Mouse (Mus musculus) stomach, postnatal 0 days (tissue): ENCODE measurements around the gene Ankrd1. TPM values are rescaled to one million over a fixed set of nuclear protein-coding genes. Genes with fewer than 3 reads are reported as not detected.

ENCODE experiments used
- ATAC-seq: fragments of 200-750 bp; cut with Nextera tagmentation; 2 replicates; pipeline ENCODE4 v1.8.0; 2017; ENCODE audit not compliant: low FRiP score, low TSS enrichment
- DNase-seq: peaks from one replicate; pipeline ENCODE4 v3.0.0-alpha.2; 2016; ENCODE audit warnings: low spot score
- H3K27ac ChIP-seq: fragments of 300-500 bp; sonication (generic); replicated peaks from 2 replicates; pipeline ENCODE4 v1.5.1; 2014; ENCODE audit warnings: mild to moderate bottlenecking, control low read depth
- H3K27me3 ChIP-seq: fragments of 300-500 bp; sonication (generic); 2 replicates; pipeline ENCODE4 v1.6.1; 2014; ENCODE audit warnings: low read length; ENCODE audit not compliant: control insufficient read depth, insufficient read depth
- H3K36me3 ChIP-seq: fragments of 300-500 bp; sonication (generic); 2 replicates; pipeline ENCODE4 v1.6.1; 2014; ENCODE audit warnings: low read length, mixed read lengths; ENCODE audit not compliant: control insufficient read depth, insufficient read depth
- H3K4me1 ChIP-seq: fragments of 300-500 bp; sonication (generic); replicated peaks from 2 replicates; pipeline ENCODE4 v1.6.1; 2014; ENCODE audit warnings: antibody characterized with exemption; ENCODE audit not compliant: control insufficient read depth, insufficient read depth
- H3K4me2 ChIP-seq: fragments of 300-500 bp; sonication (generic); replicated peaks from 2 replicates; pipeline ENCODE4 v1.6.1; 2014; ENCODE audit warnings: low read depth, mild to moderate bottlenecking, control low read depth, moderate library complexity
- H3K4me3 ChIP-seq: fragments of 300-500 bp; sonication (generic); 2 replicates; pipeline ENCODE4 v1.5.1; 2014; ENCODE audit warnings: low read depth, low read length, control low read depth
- H3K9ac ChIP-seq: fragments of 300-500 bp; sonication (generic); 2 replicates; pipeline ENCODE4 v1.6.1; 2014; ENCODE audit warnings: mild to moderate bottlenecking, low read length, control low read depth, mixed read lengths
- H3K9me3 ChIP-seq: fragments of 300-500 bp; sonication (generic); 2 replicates; pipeline ENCODE4 v1.6.1; 2016; ENCODE audit warnings: low read length; ENCODE audit not compliant: control insufficient read depth
- CTCF ChIP-seq: IDR thresholded peaks from 2 replicates; pipeline ENCODE4 v1.5.1; 2016; ENCODE audit warnings: antibody characterized with exemption, low read depth, mild to moderate bottlenecking, moderate library complexity
- EP300 ChIP-seq: optimal IDR thresholded peaks from 2 replicates; pipeline ENCODE3; 2016; ENCODE audit warnings: antibody characterized with exemption
- WGBS: fragments of 180-500 bp; shearing (Covaris S2); extraction: QIAGEN DNeasy Blood & Tissue Kit; methylation state at CpG from one replicate; pipeline ENCODE4 v1.1.7; 2014; 5-methylcytosine and 5-hydroxymethylcytosine counted together
- polyA plus RNA-seq: library from polyadenylated mRNA; unstranded; fragments of >200 nt; fragmentation: Nextera tagmentation; extraction: Ambion mirVana; gene quantifications from 2 replicates; pipeline ENCODE4 v1.2.1, GENCODE M21; 2015

The Ankrd1 gene
- polyA plus RNA-seq, 1 experiment from 2014 or later = 0.22 TPM

DNA sequence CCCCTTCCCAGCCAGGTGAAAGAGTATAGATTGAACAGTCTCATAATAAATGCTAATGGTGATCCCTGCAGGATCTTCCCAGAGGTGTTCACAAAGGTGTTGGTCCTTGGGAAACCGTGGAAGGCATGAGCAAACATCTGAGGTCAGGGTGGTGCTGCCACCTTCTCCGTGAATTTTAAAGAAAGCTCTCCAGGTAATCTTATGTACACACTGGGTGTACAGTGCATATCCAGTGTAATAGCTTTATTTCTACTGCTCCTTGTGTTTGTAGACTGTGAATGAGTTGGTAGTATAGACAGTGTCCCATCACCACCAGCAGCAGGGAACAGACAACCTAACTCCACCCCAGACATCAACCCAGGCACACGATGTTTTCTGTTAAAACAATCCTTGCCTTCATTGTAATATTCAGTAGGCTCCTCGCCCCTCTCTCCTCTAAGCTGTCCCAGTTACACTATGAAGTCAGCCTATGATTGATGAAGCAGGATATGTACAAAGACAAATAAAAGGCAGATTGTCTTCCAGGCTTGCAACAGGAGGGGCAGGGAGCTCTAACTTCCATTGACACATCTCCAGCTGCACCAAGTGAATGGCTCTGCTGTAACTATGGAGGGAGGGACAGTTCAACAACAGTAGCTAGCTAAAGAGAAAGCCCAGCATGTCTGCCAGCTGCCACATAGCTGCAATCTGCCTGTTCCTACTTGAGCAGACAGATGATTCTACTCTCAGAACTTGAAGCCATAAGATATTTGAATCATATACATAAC, 30.5 kb upstream of the Ankrd1 start:
- 35% methylated on average over 4 of the region's 4 CpGs for WGBS
- no peak overlapping the region for H3K4me3 ChIP-seq
- no peaks in the 10 kb centered on the region for H3K4me1 ChIP-seq
- DNase-seq = no peak
- no peaks in the 10 kb centered on the region for H3K36me3 ChIP-seq
- TF ChIP-seq EP300 (no peak), CTCF (no peak)
- H3K27ac ChIP-seq = no peak overlapping the region
- no peak overlapping the region for H3K4me2 ChIP-seq
- H3K9me3 ChIP-seq = no peaks in the 10 kb centered on the region
- H3K9ac ChIP-seq = no peak overlapping the region
- no peak for ATAC-seq
- no peaks in the 10 kb centered on the region for H3K27me3 ChIP-seq

DNA sequence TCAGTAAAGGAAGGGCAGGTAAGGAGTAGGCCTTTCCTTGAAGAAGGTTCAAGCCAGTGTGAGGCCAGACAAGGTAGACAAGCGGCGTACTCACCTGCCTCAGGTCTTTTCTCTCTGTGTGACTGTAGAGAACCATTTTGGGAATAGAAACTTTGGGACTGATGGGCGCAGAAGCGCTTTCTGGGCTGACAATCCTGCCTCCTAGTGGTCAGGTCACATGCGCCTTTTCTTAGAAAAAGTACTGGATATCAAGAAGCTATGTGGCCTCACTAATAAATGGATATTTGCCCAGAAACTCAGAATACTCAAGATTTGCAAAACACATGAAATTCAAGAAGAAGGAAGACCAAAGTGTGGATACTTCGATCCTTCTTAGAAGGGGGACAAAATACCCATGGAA, 28.7 kb upstream of the Ankrd1 start:
- Histone ChIP-seq H3K9me3 (no peaks in the 10 kb centered on the region), H3K36me3 (no peaks in the 10 kb centered on the region), H3K9ac (no peak overlapping the region), H3K27me3 (no peaks in the 10 kb centered on the region), H3K4me1 (no peaks in the 10 kb centered on the region), H3K4me2 (no peak overlapping the region), H3K27ac (no peak overlapping the region), H3K4me3 (no peak overlapping the region)
- DNase-seq = no peak
- no peak for ATAC-seq
- 91% methylated on average over 6 of the region's 6 CpGs for WGBS
- TF ChIP-seq EP300 = no peak
- TF ChIP-seq CTCF = peak; percentile 35; the same call in 1 of the 2 replicates

- H3K36me3 ChIP-seq = no peaks in the 10 kb centered on the region
- TF ChIP-seq EP300 (no peak), CTCF (no peak)
- ATAC-seq (no peak), DNase-seq (no peak)
- WGBS = 92% methylated on average over 2 of the region's 2 CpGs
- no peak overlapping the region for H3K4me2 ChIP-seq
- H3K4me1 ChIP-seq = no peaks in the 10 kb centered on the region
- H3K9me3 ChIP-seq = no peaks in the 10 kb centered on the region
- no peaks in the 10 kb centered on the region for H3K27me3 ChIP-seq
- no peak overlapping the region for H3K27ac ChIP-seq
- H3K4me3 ChIP-seq = no peak overlapping the region
- no peak overlapping the region for H3K9ac ChIP-seq
Measured at GRCm38 (mm10) chr19:36143571-36143970, 23.7 kb upstream of the Ankrd1 start.

GRCm38 (mm10) chr19:36133731-36134130, 13.8 kb upstream of the Ankrd1 start:
- DNase-seq = no peak
- 25% methylated on average over 5 of the region's 5 CpGs for WGBS
- Histone ChIP-seq H3K36me3 (no peaks in the 10 kb centered on the region), H3K4me2 (no peak overlapping the region), H3K4me3 (no peak overlapping the region), H3K9ac (no peak overlapping the region), H3K27me3 (no peaks in the 10 kb centered on the region), H3K27ac (no peak overlapping the region), H3K9me3 (no peaks in the 10 kb centered on the region), H3K4me1 (no peaks in the 10 kb centered on the region)
- TF ChIP-seq CTCF (no peak), EP300 (no peak)
- ATAC-seq = 0 out of 2 replicates have a peak, but pooled peaks have one; percentile 26

GRCm38 (mm10) chr19:36133064-36133463, 13.2 kb upstream of the Ankrd1 start:
- Histone ChIP-seq H3K27me3 (no peaks in the 10 kb centered on the region), H3K9ac (no peak overlapping the region), H3K36me3 (no peaks in the 10 kb centered on the region), H3K27ac (no peak overlapping the region), H3K4me2 (no peak overlapping the region), H3K4me1 (no peaks in the 10 kb centered on the region), H3K4me3 (no peak overlapping the region), H3K9me3 (no peaks in the 10 kb centered on the region)
- WGBS = 79% methylated on average over 6 of the region's 6 CpGs
- TF ChIP-seq EP300 = no peak
- TF ChIP-seq CTCF = no peak
- ATAC-seq (no peak), DNase-seq (no peak)

DNA sequence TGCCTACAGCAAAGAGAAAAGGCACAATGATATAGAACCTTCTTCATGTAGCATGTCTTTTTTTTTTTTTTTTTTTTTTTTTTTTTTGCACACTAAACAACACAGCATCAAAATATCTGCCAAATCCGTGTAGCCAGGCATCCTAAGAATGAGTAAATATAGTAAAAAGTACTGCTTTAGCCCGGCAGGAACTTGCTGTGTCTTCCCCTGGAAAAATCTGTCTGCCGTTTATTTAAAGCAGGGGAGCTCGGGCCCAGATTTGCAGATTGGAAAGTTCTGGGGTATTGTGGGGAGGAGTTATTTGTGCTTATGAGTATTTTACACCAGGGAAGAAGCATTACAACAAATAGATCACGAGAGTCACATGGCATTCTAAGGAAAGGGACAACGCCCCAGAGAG, 12.1 kb upstream of the Ankrd1 start:
- Histone ChIP-seq H3K36me3 (no peaks in the 10 kb centered on the region), H3K4me1 (no peaks in the 10 kb centered on the region), H3K9me3 (no peaks in the 10 kb centered on the region), H3K4me2 (no peak overlapping the region), H3K9ac (no peak overlapping the region), H3K27me3 (no peaks in the 10 kb centered on the region), H3K27ac (no peak overlapping the region), H3K4me3 (no peak overlapping the region)
- DNase-seq = no peak
- 32% methylated on average over 6 of the region's 6 CpGs for WGBS
- TF ChIP-seq EP300 (no peak), CTCF (no peak)
- no peak for ATAC-seq
